Mouse (Mus musculus) embryonic facial prominence, embryonic 11.5 days (tissue): ENCODE measurements around the gene Rnase4. TPM values are rescaled to one million over a fixed set of nuclear protein-coding genes. Genes with fewer than 3 reads are reported as not detected.

ENCODE experiments used
- ATAC-seq: fragments of 200-750 bp; cut with Nextera tagmentation; replicated peaks from 2 replicates; pipeline ENCODE4 v1.8.0; 2017; ENCODE audit warnings: low read depth; ENCODE audit not compliant: insufficient number of reproducible peaks, low FRiP score, low TSS enrichment
- DNase-seq: peaks from one replicate; pipeline ENCODE4 v3.0.0-alpha.2; 2015; ENCODE audit warnings: low spot score
- H3K27ac ChIP-seq: fragments of 300-500 bp; sonication (generic); replicated peaks from 2 replicates; pipeline ENCODE4 v1.5.1; 2014; ENCODE audit warnings: mild to moderate bottlenecking, low read depth, low read length, control low read depth
- H3K27me3 ChIP-seq: fragments of 300-500 bp; sonication (generic); 2 replicates; pipeline ENCODE4 v1.6.1; 2014; ENCODE audit warnings: mild to moderate bottlenecking, low read length, moderate library complexity, mixed read lengths; ENCODE audit not compliant: control insufficient read depth, insufficient read depth
- H3K36me3 ChIP-seq: fragments of 300-500 bp; sonication (generic); replicated peaks from 2 replicates; pipeline ENCODE4 v1.6.1; 2014; ENCODE audit warnings: low read depth, mild to moderate bottlenecking, low read length, moderate library complexity, mixed read lengths; ENCODE audit not compliant: control insufficient read depth, insufficient read depth
- H3K4me1 ChIP-seq: fragments of 300-500 bp; sonication (generic); 2 replicates; pipeline ENCODE4 v1.6.1; 2014; ENCODE audit warnings: low read length, mixed read lengths; ENCODE audit not compliant: control insufficient read depth, insufficient read depth
- H3K4me2 ChIP-seq: fragments of 300-500 bp; sonication (generic); 2 replicates; pipeline ENCODE4 v1.6.1; 2014; ENCODE audit warnings: low read depth, mild to moderate bottlenecking, control low read depth, low read length, moderate library complexity
- H3K4me3 ChIP-seq: fragments of 300-500 bp; sonication (generic); 2 replicates; pipeline ENCODE4 v1.5.1; 2014; ENCODE audit warnings: low read depth, low read length, control low read depth
- H3K9ac ChIP-seq: fragments of 300-500 bp; sonication (generic); replicated peaks from 2 replicates; pipeline ENCODE4 v1.6.1; 2014; ENCODE audit warnings: mild to moderate bottlenecking, control low read depth, low read length
- H3K9me3 ChIP-seq: fragments of 300-500 bp; sonication (generic); replicated peaks from 2 replicates; pipeline ENCODE4 v1.6.1; 2016; ENCODE audit warnings: mild to moderate bottlenecking, low read length, inconsistent platforms, mixed read lengths; ENCODE audit not compliant: control insufficient read depth
- WGBS: fragments of 180-500 bp; shearing (Covaris S2); extraction: QIAGEN DNeasy Blood & Tissue Kit; methylation state at CpG from one replicate; pipeline ENCODE4 v1.1.7; 2014; 5-methylcytosine and 5-hydroxymethylcytosine counted together
- polyA plus RNA-seq: library from polyadenylated mRNA; unstranded; fragments of >200 nt; fragmentation: Nextera tagmentation; extraction: Ambion mirVana; gene quantifications from 2 replicates; pipeline ENCODE4 v1.2.1, GENCODE M21; 2014

Rnase4 gene
- polyA plus RNA-seq, 1 experiment from 2014 or later = 14.4 TPM

- no peak overlapping the region for H3K4me3 ChIP-seq
- ATAC-seq (no peak), DNase-seq (no peak)
- no peak overlapping the region for H3K4me2 ChIP-seq
- H3K9me3 ChIP-seq = no peaks in the 10 kb centered on the region
- H3K36me3 ChIP-seq = no peaks in the 10 kb centered on the region
- H3K4me1 ChIP-seq = no peaks in the 10 kb centered on the region
- no peak overlapping the region for H3K27ac ChIP-seq
- H3K27me3 ChIP-seq = no peaks in the 10 kb centered on the region
- WGBS = 75% methylated on average over 6 of the region's 6 CpGs
- H3K9ac ChIP-seq = no peak overlapping the region
Observed at GRCm38 (mm10) chr14:51125684-51126083, 34.8 kb downstream of the Rnase4 start.

GRCm38 (mm10) chr14:51127648-51128258, 36.9 kb downstream of the Rnase4 start:
- Histone ChIP-seq H3K9me3 (no peaks in the 10 kb centered on the region), H3K4me1 (no peaks in the 10 kb centered on the region), H3K4me3 (no peak overlapping the region), H3K36me3 (no peaks in the 10 kb centered on the region), H3K4me2 (no peak overlapping the region), H3K27me3 (no peaks in the 10 kb centered on the region), H3K9ac (no peak overlapping the region), H3K27ac (no peak overlapping the region)
- DNase-seq (no peak), ATAC-seq (0 out of 2 replicates have a peak, but pooled peaks have one; percentile 44)
- WGBS = 42% methylated on average over 2 of the region's 2 CpGs

- no peaks in the 10 kb centered on the region for H3K4me1 ChIP-seq
- no peaks in the 10 kb centered on the region for H3K36me3 ChIP-seq
- no peak overlapping the region for H3K27ac ChIP-seq
- H3K27me3 ChIP-seq = no peaks in the 10 kb centered on the region
- no peak overlapping the region for H3K4me2 ChIP-seq
- H3K4me3 ChIP-seq = no peak overlapping the region
- no peak overlapping the region for H3K9ac ChIP-seq
- WGBS = 77% methylated on average over 9 of the region's 9 CpGs
- no peak for ATAC-seq
- no peak for DNase-seq
- no peaks in the 10 kb centered on the region for H3K9me3 ChIP-seq
Observed at GRCm38 (mm10) chr14:51128775-51129623, 38.1 kb downstream of the Rnase4 start.

DNA sequence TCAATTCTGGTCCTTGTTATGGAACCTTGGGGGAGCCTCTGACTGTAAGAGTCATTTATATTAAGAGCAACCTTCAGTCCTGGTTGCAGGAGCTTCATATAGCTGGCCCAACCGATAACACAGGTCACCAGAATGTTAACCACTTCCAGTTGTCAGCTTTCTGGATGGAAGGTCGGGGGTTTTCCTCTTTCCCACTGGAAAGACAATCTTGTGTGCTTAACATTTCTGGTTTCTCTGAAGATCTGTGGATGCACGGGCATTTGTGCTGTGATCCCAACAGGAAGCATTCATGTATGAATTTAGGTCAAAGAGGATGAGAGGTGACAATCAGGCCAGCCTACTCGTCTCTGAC, 38.7 kb downstream of the Rnase4 start:
- H3K27me3 ChIP-seq = no peaks in the 10 kb centered on the region
- ATAC-seq (no peak), DNase-seq (no peak)
- no peak overlapping the region for H3K4me2 ChIP-seq
- WGBS = 59% methylated on average over 4 of the region's 4 CpGs
- no peak overlapping the region for H3K9ac ChIP-seq
- H3K9me3 ChIP-seq = no peaks in the 10 kb centered on the region
- no peak overlapping the region for H3K27ac ChIP-seq
- H3K4me3 ChIP-seq = no peak overlapping the region
- no peaks in the 10 kb centered on the region for H3K36me3 ChIP-seq
- no peaks in the 10 kb centered on the region for H3K4me1 ChIP-seq

GRCm38 (mm10) chr14:51130315-51130940, 39.6 kb downstream of the Rnase4 start:
- WGBS = 89% methylated on average over 9 of the region's 9 CpGs
- no peak for ATAC-seq
- no peaks in the 10 kb centered on the region for H3K9me3 ChIP-seq
- DNase-seq = no peak
- no peaks in the 10 kb centered on the region for H3K4me1 ChIP-seq
- H3K36me3 ChIP-seq = no peaks in the 10 kb centered on the region
- H3K4me3 ChIP-seq = no peak overlapping the region
- H3K4me2 ChIP-seq = no peak overlapping the region
- no peak overlapping the region for H3K27ac ChIP-seq
- H3K27me3 ChIP-seq = no peaks in the 10 kb centered on the region
- H3K9ac ChIP-seq = no peak overlapping the region

- ATAC-seq (no peak), DNase-seq (no peak)
- Histone ChIP-seq H3K9ac (no peak overlapping the region), H3K27me3 (no peaks in the 10 kb centered on the region), H3K27ac (no peak overlapping the region), H3K4me1 (no peaks in the 10 kb centered on the region), H3K36me3 (no peaks in the 10 kb centered on the region), H3K4me2 (no peak overlapping the region), H3K9me3 (no peaks in the 10 kb centered on the region), H3K4me3 (no peak overlapping the region)
- WGBS = 74% methylated on average over 7 of the region's 7 CpGs
Observed at GRCm38 (mm10) chr14:51131086-51131815, 40.4 kb downstream of the Rnase4 start.

- H3K4me1 ChIP-seq = no peaks in the 10 kb centered on the region
- no peaks in the 10 kb centered on the region for H3K27me3 ChIP-seq
- H3K9me3 ChIP-seq = no peaks in the 10 kb centered on the region
- ATAC-seq = no peak
- no peak for DNase-seq
- no peak overlapping the region for H3K27ac ChIP-seq
- H3K4me3 ChIP-seq = no peak overlapping the region
- H3K4me2 ChIP-seq = no peak overlapping the region
- no peak overlapping the region for H3K9ac ChIP-seq
- 92% methylated on average over 4 of the region's 4 CpGs for WGBS
- H3K36me3 ChIP-seq = no peaks in the 10 kb centered on the region
Observed at GRCm38 (mm10) chr14:51132372-51132771, 41.5 kb downstream of the Rnase4 start.
